8 mouse cellular contexts compared by ENCODE assay signal in genomic region chr17:48418174-48418573, GRCm38 (mm10). TPM values are rescaled to one million over a fixed set of nuclear protein-coding genes. Genes with fewer than 3 reads are reported as not detected.
DNase-seq lines count a peak whose midpoint lies in the region; ATAC-seq and TF ChIP-seq lines count a peak whose summit lies in the region.

No protein-coding gene starts in this region.

- H3K9ac ChIP-seq in kidney, postnatal 0 days (ENCODE audit: low read depth, low read length): no peak overlapping the region

- TF ChIP-seq CTCF in cortical plate, adult 2 months (IDR thresholded peaks at IDR 0.05; ENCODE audit: extremely low read depth, insufficient read depth, low read length): no peak
- TF ChIP-seq CTCF in kidney, postnatal 0 days (IDR thresholded peaks at IDR 0.05; ENCODE audit: low read depth): no peak

- H3K9me3 ChIP-seq in kidney, postnatal 0 days (replicated peaks; ENCODE audit: low read length): no peaks in the 10 kb centered on the region

- peak overlapping the region; percentile 31 for H3K4me2 ChIP-seq in kidney, postnatal 0 days (ENCODE audit: low read length)
- no peak overlapping the region for H3K4me2 ChIP-seq in myocyte (ENCODE audit: low read depth)

- no peaks in the 10 kb centered on the region for H3K79me2 ChIP-seq in myocyte (ENCODE audit: control insufficient read depth, insufficient read depth)

- H3K27me3 ChIP-seq in kidney, postnatal 0 days (ENCODE audit: insufficient read depth, low read length): no peaks in the 10 kb centered on the region
- no peaks in the 10 kb centered on the region for H3K27me3 ChIP-seq in myocyte (ENCODE audit: control insufficient read depth, insufficient read depth, insufficient read length)

- WGBS in kidney, postnatal 0 days: 25% methylated on average over 7 of the region's 7 CpGs

- TF ChIP-seq POLR2A in cortical plate, adult 2 months (IDR thresholded peaks at IDR 0.05; ENCODE audit: extremely low read depth, insufficient read depth, low read length): no peak
- no peak for TF ChIP-seq POLR2A in myocyte (IDR thresholded peaks at IDR 0.05; ENCODE audit: insufficient read length, low read depth)

- peak; percentile 25 for DNase-seq in layer of hippocampus, adult 9-10 months (ENCODE audit: low spot score)
- no peak for DNase-seq in layer of hippocampus, adult 8-10 months (ENCODE audit: low spot score in 2 of 2)
- peak; percentile 64 for DNase-seq in kidney, postnatal 0 days (ENCODE audit: low spot score)
- DNase-seq in retina, embryonic 14.5 days (ENCODE audit: low spot score): no peak
- no peak for DNase-seq in layer of hippocampus, postnatal 36 days
- no peak for DNase-seq in embryo, embryonic 10.5 days (ENCODE audit: low spot score)

- H3ac ChIP-seq in myocyte (ENCODE audit: control insufficient read depth, insufficient read length): no peak overlapping the region

- H3K4me1 ChIP-seq in cortical plate, adult 2 months (ENCODE audit: control insufficient read depth, insufficient read depth, low read length): no peaks in the 10 kb centered on the region
- peaks cover 10% of the 10 kb centered on the region for H3K4me1 ChIP-seq in kidney, postnatal 0 days (replicated peaks; ENCODE audit: insufficient read depth, low read length)

- peaks cover 12% of the 10 kb centered on the region; the same call in 1 of the 2 replicates for H3K36me3 ChIP-seq in kidney, postnatal 0 days (ENCODE audit: insufficient read depth, low read length)
- peaks cover 21% of the 10 kb centered on the region for H3K36me3 ChIP-seq in myocyte (ENCODE audit: control insufficient read depth, insufficient read depth)

- peak overlapping the region; percentile 76; the same call in 1 of the 2 replicates for H3K27ac ChIP-seq in cortical plate, adult 2 months (ENCODE audit: insufficient read depth, low read length)
- H3K27ac ChIP-seq in kidney, postnatal 0 days: peak overlapping the region; percentile 66

- ATAC-seq in kidney, postnatal 0 days (replicated peaks; ENCODE audit: low FRiP score, low read depth): peak; percentile 75

- no peak overlapping the region for H3K4me3 ChIP-seq in cortical plate, adult 2 months (ENCODE audit: insufficient read depth, low read length)
- H3K4me3 ChIP-seq in kidney, postnatal 0 days (replicated peaks; ENCODE audit: low read depth, low read length): 0 out of 2 replicates have a peak overlapping the region, but pooled peaks have one; percentile 6
- no peak overlapping the region for H3K4me3 ChIP-seq in myocyte

TF ChIP-seq in myocyte, 11 proteins besides CTCF, POLR2A, EP300 and RAD21:
- TF ChIP-seq POLR2AphosphoS2 (IDR thresholded peaks at IDR 0.05; ENCODE audit: insufficient read length, low read depth) (peak; percentile 21), SRF (IDR thresholded peaks at IDR 0.05; ENCODE audit: control insufficient read depth, insufficient read length, low read depth) (no peak)

RNA-seq across cellular contexts. Expression of gene Oard1, which starts 8.4 kb away (rescaled TPM):
- 10 to 100 TPM; 13.2 to 18.9 (median 16.0) TPM for total RNA-seq in layer of hippocampus, adult 8-10 months (2022)
- 19.9 and 21.7 TPM in 2 replicates for polyA plus RNA-seq in cortical plate, adult 2 months (2012; rRNA removed)
- polyA plus RNA-seq in kidney, postnatal 0 days (2015; fragmentation: Nextera tagmentation; extraction: Ambion mirVana): 77.5 and 82.6 TPM in 2 replicates
- 7.5 TPM for polyA plus RNA-seq in myocyte (2012; fragmentation: generic; extraction: Trizol)
- total RNA-seq in layer of hippocampus, postnatal 36 days (2021): 10 to 100 TPM; 12.3 to 13.6 TPM

RNA-seq across cellular contexts. Expression of gene Nfya, which starts 8.5 kb away (rescaled TPM):
- 10 to 100 TPM; 22.2 to 35.0 (median 27.9) TPM for total RNA-seq in layer of hippocampus, adult 8-10 months (2022)
- polyA plus RNA-seq in cortical plate, adult 2 months (2012; rRNA removed): 26.1 and 26.5 TPM in 2 replicates
- 8.0 and 8.1 TPM in 2 replicates for polyA plus RNA-seq in kidney, postnatal 0 days (2015; fragmentation: Nextera tagmentation; extraction: Ambion mirVana)
- 17.0 TPM for polyA plus RNA-seq in myocyte (2012; fragmentation: generic; extraction: Trizol)
- total RNA-seq in layer of hippocampus, postnatal 36 days (2021): 10 to 100 TPM; 27.2 to 34.4 TPM

RNA-seq across cellular contexts. Expression of gene Apobec2, which starts 14.6 kb away (rescaled TPM):
- total RNA-seq in layer of hippocampus, adult 8-10 months (2022): under 1 TPM in 1 of 4 experiments, not detected in 3; 0.23 TPM
- 0.09 and 0.13 TPM in 2 replicates for polyA plus RNA-seq in cortical plate, adult 2 months (2012; rRNA removed)
- polyA plus RNA-seq in kidney, postnatal 0 days (2015; fragmentation: Nextera tagmentation; extraction: Ambion mirVana): 0.80 and 0.93 TPM in 2 replicates
- polyA plus RNA-seq in myocyte (2012; fragmentation: generic; extraction: Trizol): 122 TPM
- total RNA-seq in layer of hippocampus, postnatal 36 days (2021): not detected

RNA-seq across cellular contexts. Expression of gene Tspo2, which starts 33.1 kb away (rescaled TPM):
- not detected for total RNA-seq in layer of hippocampus, adult 8-10 months (2022)
- 0.29 TPM in 1 of 2 replicates, not detected in the other for polyA plus RNA-seq in cortical plate, adult 2 months (2012; rRNA removed)
- 0.62 and 1.2 TPM in 2 replicates for polyA plus RNA-seq in kidney, postnatal 0 days (2015; fragmentation: Nextera tagmentation; extraction: Ambion mirVana)
- polyA plus RNA-seq in myocyte (2012; fragmentation: generic; extraction: Trizol): not detected
- total RNA-seq in layer of hippocampus, postnatal 36 days (2021): not detected

RNA-seq across cellular contexts. Expression of gene Unc5cl, which starts 36.5 kb away (rescaled TPM):
- 1 to 10 TPM in 1 of 4 experiments, under 1 TPM in 3; 0.67 to 1.3 (median 0.80) TPM for total RNA-seq in layer of hippocampus, adult 8-10 months (2022)
- 0.21 and 0.23 TPM in 2 replicates for polyA plus RNA-seq in cortical plate, adult 2 months (2012; rRNA removed)
- 3.6 and 3.9 TPM in 2 replicates for polyA plus RNA-seq in kidney, postnatal 0 days (2015; fragmentation: Nextera tagmentation; extraction: Ambion mirVana)
- not detected for polyA plus RNA-seq in myocyte (2012; fragmentation: generic; extraction: Trizol)
- total RNA-seq in layer of hippocampus, postnatal 36 days (2021): under 1 TPM; 0.27 to 0.30 TPM

Comparison
In these comparisons a context has a peak if more than half of its experiments do, and no peak if none do; other contexts are left out.
1. DNase-seq: peak in layer of hippocampus, adult 9-10 months (single experiment) and kidney, postnatal 0 days (single experiment); none in layer of hippocampus, adult 8-10 months (0 of 2), retina, embryonic 14.5 days (single experiment), layer of hippocampus, postnatal 36 days (0 of 2) and embryo, embryonic 10.5 days (single experiment).
2. RNA of gene Apobec2, which starts 14.6 kb away (polyA plus RNA-seq): 122 TPM in myocyte (single experiment); 0.80 to 0.93 TPM in kidney, postnatal 0 days and 0.09 to 0.13 TPM in cortical plate, adult 2 months; every median in the first group is over 10 times any median in the second.